Mouse (Mus musculus) testis, adult 2 months (tissue): ENCODE data around the gene Foxd2.

ENCODE experiments used
- CTCF ChIP-seq: fragments of 200-500 bp; IDR thresholded peaks from 2 replicates; pipeline ENCODE4 v1.5.1; 2012; ENCODE audit warnings: low read depth, mild to moderate bottlenecking, inconsistent platforms, low read length, moderate library complexity; ENCODE audit not compliant: control insufficient read depth, insufficient read depth, insufficient replicate concordance
- POLR2A ChIP-seq: fragments of 200-500 bp; IDR thresholded peaks from 2 replicates; pipeline ENCODE4 v1.6.1; 2012; ENCODE audit warnings: low read depth, mild to moderate bottlenecking, inconsistent platforms, low read length, moderate library complexity; ENCODE audit not compliant: control insufficient read depth

DNA sequence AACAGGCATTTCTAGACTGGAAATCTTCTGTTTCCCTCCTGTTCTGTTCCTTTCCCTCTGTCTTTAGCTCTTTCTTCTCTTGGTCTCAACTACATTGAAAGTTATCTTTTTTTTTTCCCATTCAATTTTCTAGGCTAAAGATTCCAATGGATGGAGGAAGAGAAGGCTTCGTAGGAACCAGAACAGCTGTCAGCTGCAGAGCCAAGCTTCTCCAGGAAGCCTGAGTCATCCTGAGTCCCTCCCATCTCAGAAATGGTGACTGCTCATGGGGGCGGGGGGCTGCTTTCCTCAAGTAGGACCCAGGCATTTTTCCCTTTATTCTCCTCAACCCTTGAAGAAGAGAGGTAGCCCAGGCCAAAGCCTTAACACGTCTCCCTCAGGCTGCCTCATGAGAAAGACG is 7.4 kb upstream of the Foxd2 start:
- TF ChIP-seq POLR2A (no peak), CTCF (no peak)
